Mouse (Mus musculus): ENCODE data around the gene Sirt1.

- TF ChIP-seq CTCF (IDR thresholded peaks at IDR 0.05; ENCODE audit: extremely low read depth, insufficient read depth, low read length) (no peak), POLR2A (IDR thresholded peaks at IDR 0.05; ENCODE audit: extremely low read depth, insufficient read depth, low read length) (no peak)
Measured at GRCm38 (mm10) chr10:63327091-63327490, 54.4 kb downstream of the Sirt1 start.

Data from cortical plate, adult 2 months (tissue).